Mouse (Mus musculus): Measurements from ENCODE around the gene Abhd13. TPM values are rescaled to one million over a fixed set of nuclear protein-coding genes. Genes with fewer than 3 reads are reported as not detected.
A peak's percentile ranks its signal among the peaks of the same experiment; 100 is the strongest.

Gene Abhd13
- polyA plus RNA-seq, 1 experiment, result 14.2 TPM

DNA sequence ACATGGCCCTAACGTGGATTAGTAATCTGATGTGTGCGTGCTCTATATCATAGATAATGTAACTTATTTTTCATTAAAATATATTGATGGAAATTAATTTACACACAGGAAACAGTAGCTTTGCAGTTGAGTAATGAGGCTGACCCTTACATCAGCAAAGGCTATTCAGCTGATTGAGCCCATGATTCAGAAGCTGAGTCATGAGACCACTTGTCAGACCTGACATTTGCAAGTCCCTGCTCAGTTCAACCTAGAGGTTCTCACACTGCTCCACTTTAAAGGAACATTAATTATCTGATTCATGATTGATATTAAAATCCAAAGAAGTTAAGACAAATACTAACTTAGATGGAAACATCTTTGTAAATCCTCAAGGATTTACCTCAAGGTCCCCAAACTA is 17.6 kb upstream of the Abhd13 start:
- WGBS, result 94% methylated on average over 2 of the region's 2 CpGs
- H3K27ac ChIP-seq (ENCODE audit: insufficient read depth, low read length), result no peak overlapping the region

DNA sequence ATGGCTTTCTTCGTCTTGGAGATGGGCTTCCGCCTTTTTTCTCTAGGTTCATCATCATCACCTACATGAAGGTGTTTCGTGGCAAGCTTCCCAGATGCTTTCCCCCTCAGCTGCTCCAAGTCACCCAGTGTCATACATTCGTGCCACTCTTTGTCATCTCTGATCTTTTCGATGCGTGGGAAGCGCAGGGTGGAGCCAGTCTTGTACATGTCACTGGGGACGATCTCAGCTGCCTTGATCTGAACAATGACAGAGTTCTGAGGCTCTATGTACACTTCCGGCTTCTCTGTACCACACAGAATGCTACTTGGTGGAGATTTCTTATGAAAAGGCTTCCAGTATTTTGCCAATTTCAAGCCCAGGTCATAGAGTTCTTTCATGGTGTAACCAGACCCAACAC is 5.6 kb upstream of the Abhd13 start:
- no peak overlapping the region for H3K27ac ChIP-seq (ENCODE audit: insufficient read depth, low read length)
- no peaks in the 10 kb centered on the region for H3K27me3 ChIP-seq (ENCODE audit: control insufficient read depth, insufficient read depth, low read length)
- H3K4me1 ChIP-seq (ENCODE audit: control insufficient read depth, insufficient read depth, low read length), result no peaks in the 10 kb centered on the region; the same call in 1 of the 2 replicates
- no peak for DNase-seq
- TF ChIP-seq CTCF (IDR thresholded peaks at IDR 0.05; ENCODE audit: borderline replicate concordance, insufficient read depth, low read depth, low read length), result no peak
- TF ChIP-seq POLR2A (IDR thresholded peaks at IDR 0.05; ENCODE audit: borderline replicate concordance, insufficient read depth, low read length), result no peak
- WGBS, result 95% methylated on average over 9 of the region's 9 CpGs
- H3K4me3 ChIP-seq (replicated peaks; ENCODE audit: insufficient read depth, low read depth, low read length), result no peak overlapping the region

More for the DNA sequence above, 17.6 kb upstream of the Abhd13 start:
- Histone ChIP-seq H3K27me3 (ENCODE audit: control insufficient read depth, insufficient read depth, low read length) (no peaks in the 10 kb centered on the region), H3K4me1 (ENCODE audit: control insufficient read depth, insufficient read depth, low read length) (no peaks in the 10 kb centered on the region), H3K4me3 (replicated peaks; ENCODE audit: insufficient read depth, low read depth, low read length) (no peak overlapping the region)
- TF ChIP-seq POLR2A (IDR thresholded peaks at IDR 0.05; ENCODE audit: borderline replicate concordance, insufficient read depth, low read length) (no peak), CTCF (IDR thresholded peaks at IDR 0.05; ENCODE audit: borderline replicate concordance, insufficient read depth, low read depth, low read length) (no peak)
- DNase-seq, result no peak

DNA sequence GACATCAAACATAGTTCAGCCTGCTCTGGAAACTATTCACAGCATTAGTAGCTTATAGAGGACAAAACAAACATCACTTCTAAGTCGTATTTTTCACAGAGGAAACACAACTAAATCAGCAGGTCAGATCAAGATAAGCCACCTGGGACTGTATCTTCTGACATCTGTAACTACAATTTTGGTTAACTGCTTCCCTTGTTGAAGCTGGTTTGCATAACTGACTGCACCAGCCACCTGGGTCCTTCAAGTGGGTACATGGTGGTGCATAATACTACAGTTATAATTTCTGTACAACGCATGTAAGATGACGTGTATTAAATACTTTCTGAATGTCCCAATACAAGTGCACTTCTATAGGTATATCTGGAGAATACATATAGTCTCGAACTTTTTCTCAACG is 2.2 kb upstream of the Abhd13 start:
- 46% methylated on average over 5 of the region's 5 CpGs for WGBS
- DNase-seq, result no peak
- no peak overlapping the region for H3K4me3 ChIP-seq (replicated peaks; ENCODE audit: insufficient read depth, low read depth, low read length)
- H3K27ac ChIP-seq (ENCODE audit: insufficient read depth, low read length), result no peak overlapping the region
- TF ChIP-seq CTCF (IDR thresholded peaks at IDR 0.05; ENCODE audit: borderline replicate concordance, insufficient read depth, low read depth, low read length), result no peak
- TF ChIP-seq POLR2A (IDR thresholded peaks at IDR 0.05; ENCODE audit: borderline replicate concordance, insufficient read depth, low read length), result no peak
- no peaks in the 10 kb centered on the region for H3K27me3 ChIP-seq (ENCODE audit: control insufficient read depth, insufficient read depth, low read length)
- peaks cover 6% of the 10 kb centered on the region; the same call in 1 of the 2 replicates for H3K4me1 ChIP-seq (ENCODE audit: control insufficient read depth, insufficient read depth, low read length)

DNA sequence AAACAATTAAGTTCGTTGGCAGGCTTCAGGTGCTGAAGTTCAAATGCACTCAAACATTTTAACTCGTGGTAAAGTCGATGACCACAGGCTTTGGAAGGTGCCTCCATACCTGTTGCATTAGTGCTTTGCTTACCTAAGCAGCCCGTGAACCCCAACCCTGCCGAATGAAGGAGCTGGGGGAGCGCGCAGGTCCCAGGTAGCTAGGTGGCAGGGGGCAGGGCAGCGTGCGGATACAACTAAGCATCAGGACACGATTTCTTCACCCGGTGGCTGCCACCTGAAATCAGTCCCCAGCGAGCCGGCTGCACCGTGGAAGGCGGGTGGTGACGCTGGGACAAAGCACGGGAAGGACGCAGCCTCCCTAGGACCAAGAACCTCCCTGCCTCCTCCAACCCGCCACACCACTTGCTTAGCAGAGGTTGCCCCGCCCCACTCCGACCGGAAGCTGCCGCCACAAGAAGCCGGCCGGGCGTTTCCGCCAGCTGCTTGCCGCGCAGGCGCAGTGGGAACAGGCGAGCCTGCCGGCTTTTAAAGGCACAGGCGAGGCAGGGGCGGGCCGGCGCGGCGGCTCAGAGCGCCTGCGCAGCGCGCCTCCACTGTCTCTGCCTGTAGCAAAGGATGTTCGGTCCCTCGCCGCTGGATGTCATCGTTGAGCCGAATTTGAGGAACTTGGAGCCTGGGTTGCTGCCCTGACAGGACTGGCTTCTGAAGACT is 1.5 kb upstream of the Abhd13 start:
- peak; percentile 98 to 99 for DNase-seq
- Histone ChIP-seq H3K4me3 (replicated peaks; ENCODE audit: insufficient read depth, low read depth, low read length) (peak overlapping the region; percentile 68), H3K27ac (ENCODE audit: insufficient read depth, low read length) (no peak overlapping the region), H3K27me3 (ENCODE audit: control insufficient read depth, insufficient read depth, low read length) (no peaks in the 10 kb centered on the region), H3K4me1 (ENCODE audit: control insufficient read depth, insufficient read depth, low read length) (peaks cover 6% of the 10 kb centered on the region; the same call in 1 of the 2 replicates)
- WGBS, result under 1% methylated on average over 47 of the region's 47 CpGs
- TF ChIP-seq POLR2A (IDR thresholded peaks at IDR 0.05; ENCODE audit: borderline replicate concordance, insufficient read depth, low read length), result peak; percentile 58; the same call in 1 of the 2 replicates
- TF ChIP-seq CTCF (IDR thresholded peaks at IDR 0.05; ENCODE audit: borderline replicate concordance, insufficient read depth, low read depth, low read length), result peak; percentile 76

DNA sequence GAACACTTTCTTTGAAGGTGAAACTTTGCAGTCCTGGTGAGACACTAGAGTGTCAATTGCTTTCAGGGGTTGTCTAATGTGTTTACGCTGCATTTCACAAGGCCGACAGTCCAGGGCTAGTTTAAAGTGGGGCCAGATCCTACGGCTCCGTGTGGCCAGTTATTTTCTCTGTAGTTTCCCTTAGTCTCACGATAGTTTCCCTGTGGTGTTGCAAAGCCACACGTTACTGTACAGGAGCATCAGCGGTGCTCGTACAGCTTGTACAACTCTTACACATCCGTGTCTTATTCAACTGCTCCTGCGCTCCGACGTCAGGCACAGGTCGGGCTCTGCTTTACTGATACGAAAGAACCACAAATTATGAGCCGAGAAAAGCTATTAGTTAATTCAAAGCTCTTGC is 491 bp upstream of the Abhd13 start:
- TF ChIP-seq CTCF (IDR thresholded peaks at IDR 0.05; ENCODE audit: borderline replicate concordance, insufficient read depth, low read depth, low read length) (no peak), POLR2A (IDR thresholded peaks at IDR 0.05; ENCODE audit: borderline replicate concordance, insufficient read depth, low read length) (no peak)
- no peak overlapping the region for H3K27ac ChIP-seq (ENCODE audit: insufficient read depth, low read length)
- WGBS, result 31% methylated on average over 15 of the region's 15 CpGs
- peak overlapping the region; percentile 27 for H3K4me3 ChIP-seq (replicated peaks; ENCODE audit: insufficient read depth, low read depth, low read length)
- peak; percentile 19 to 20 for DNase-seq
- peaks cover 6% of the 10 kb centered on the region; the same call in 1 of the 2 replicates for H3K4me1 ChIP-seq (ENCODE audit: control insufficient read depth, insufficient read depth, low read length)
- no peaks in the 10 kb centered on the region for H3K27me3 ChIP-seq (ENCODE audit: control insufficient read depth, insufficient read depth, low read length)

DNA sequence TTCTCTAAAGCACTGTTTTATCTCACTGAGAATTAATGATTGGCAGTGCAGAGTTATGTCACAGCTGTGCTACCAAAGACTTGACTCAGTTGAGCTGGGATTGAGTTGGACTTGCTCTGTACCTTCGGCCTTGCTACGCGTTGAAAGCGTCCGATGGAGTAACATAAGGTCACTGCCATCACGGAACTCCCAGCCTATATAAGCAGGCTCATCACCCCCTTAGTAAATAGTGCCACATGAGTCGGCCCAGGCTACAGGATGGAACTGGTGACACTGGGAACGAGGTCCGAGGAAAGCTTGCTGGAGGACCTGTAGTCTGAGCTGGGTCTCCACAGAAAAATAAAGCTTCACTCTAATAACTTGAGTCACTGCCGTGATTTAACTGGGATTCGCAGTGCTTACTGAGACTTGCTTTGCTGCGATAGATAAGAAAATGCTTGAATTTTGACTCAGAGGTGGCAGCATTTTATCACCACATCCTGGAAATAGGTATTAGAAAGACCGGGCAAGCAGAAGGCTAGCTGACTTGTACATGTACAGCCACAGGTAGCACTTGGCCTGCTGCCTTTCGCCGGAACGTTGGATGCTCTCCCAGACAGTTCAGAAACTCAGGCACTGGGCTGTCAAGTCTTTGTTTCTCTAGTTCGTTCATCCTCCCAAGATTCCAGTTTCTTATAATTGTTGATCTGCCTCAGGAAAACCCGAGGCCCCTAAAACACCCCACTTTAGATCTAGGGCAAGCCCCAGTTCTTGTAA is 1.1 kb downstream of the Abhd13 start:
- H3K4me1 ChIP-seq (ENCODE audit: control insufficient read depth, insufficient read depth, low read length), result peaks cover 6% of the 10 kb centered on the region
- peak; percentile 50 to 57 for DNase-seq
- TF ChIP-seq POLR2A (IDR thresholded peaks at IDR 0.05; ENCODE audit: borderline replicate concordance, insufficient read depth, low read length) (no peak), CTCF (IDR thresholded peaks at IDR 0.05; ENCODE audit: borderline replicate concordance, insufficient read depth, low read depth, low read length) (no peak)
- 20% methylated on average over 18 of the region's 18 CpGs for WGBS
- H3K27me3 ChIP-seq (ENCODE audit: control insufficient read depth, insufficient read depth, low read length), result no peaks in the 10 kb centered on the region
- no peak overlapping the region for H3K27ac ChIP-seq (ENCODE audit: insufficient read depth, low read length)
- peak overlapping the region; percentile 80 for H3K4me3 ChIP-seq (replicated peaks; ENCODE audit: insufficient read depth, low read depth, low read length)

DNA sequence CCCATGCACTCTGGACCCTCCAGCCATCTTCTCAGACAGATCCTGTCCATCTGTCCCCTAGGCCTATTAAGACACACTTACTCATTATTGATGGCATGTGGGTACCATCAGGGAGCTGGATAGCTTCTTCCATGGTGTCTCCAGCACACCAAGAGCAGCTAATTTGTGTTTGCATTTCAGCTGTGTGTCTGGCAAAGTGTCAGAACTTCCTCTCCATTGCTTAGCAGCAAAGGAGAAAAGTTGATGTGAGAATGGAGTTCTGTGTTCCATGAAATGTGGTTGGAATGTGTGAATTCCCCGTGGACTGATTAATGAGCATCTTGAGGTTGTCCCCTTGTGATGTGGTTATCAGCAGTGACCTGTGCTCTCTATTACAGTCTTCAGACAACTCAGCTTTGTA is 2.2 kb downstream of the Abhd13 start:
- Histone ChIP-seq H3K4me1 (ENCODE audit: control insufficient read depth, insufficient read depth, low read length) (peaks cover 6% of the 10 kb centered on the region), H3K27ac (ENCODE audit: insufficient read depth, low read length) (no peak overlapping the region), H3K27me3 (ENCODE audit: control insufficient read depth, insufficient read depth, low read length) (no peaks in the 10 kb centered on the region), H3K4me3 (replicated peaks; ENCODE audit: insufficient read depth, low read depth, low read length) (no peak overlapping the region)
- 53% methylated on average over 1 of the region's 1 CpGs for WGBS
- no peak for TF ChIP-seq CTCF (IDR thresholded peaks at IDR 0.05; ENCODE audit: borderline replicate concordance, insufficient read depth, low read depth, low read length)
- TF ChIP-seq POLR2A (IDR thresholded peaks at IDR 0.05; ENCODE audit: borderline replicate concordance, insufficient read depth, low read length), result no peak
- no peak for DNase-seq

Measured in cerebellum, adult 2 months (tissue).